Mouse (Mus musculus) neural tube, embryonic 10.5 days (tissue): ENCODE measurements around the gene Gm48552.

ENCODE experiments used
- DNase-seq: peaks from one replicate; pipeline ENCODE4 v3.0.0-alpha.2; 2017; ENCODE audit warnings: low spot score; ENCODE audit errors: extremely low spot score

Gm48552 gene

GRCm38 (mm10) chr10:81405588-81406201 lies 16.9 kb downstream of the Gm48552 start:
- no peak for DNase-seq

GRCm38 (mm10) chr10:81406504-81407440 lies 18.0 kb downstream of the Gm48552 start:
- no peak for DNase-seq

- no peak for DNase-seq
These were observed 19.0 kb downstream of the Gm48552 start for GRCm38 (mm10) chr10:81407539-81408423.

- no peak for DNase-seq
These were observed 19.6 kb downstream of the Gm48552 start for GRCm38 (mm10) chr10:81408424-81408729.

- DNase-seq = peak; percentile 81
These were observed 20.1 kb downstream of the Gm48552 start for GRCm38 (mm10) chr10:81408871-81409291.

GRCm38 (mm10) chr10:81409330-81409729 lies 20.5 kb downstream of the Gm48552 start:
- no peak for DNase-seq

- no peak for DNase-seq
These were observed 21.5 kb downstream of the Gm48552 start for GRCm38 (mm10) chr10:81410350-81410749.

GRCm38 (mm10) chr10:81410981-81411380 lies 22.2 kb downstream of the Gm48552 start:
- DNase-seq = no peak

GRCm38 (mm10) chr10:81411471-81412400 lies 22.9 kb downstream of the Gm48552 start:
- no peak for DNase-seq

- no peak for DNase-seq
These were observed 23.9 kb downstream of the Gm48552 start for GRCm38 (mm10) chr10:81412586-81413309.

- DNase-seq = no peak
These were observed 24.8 kb downstream of the Gm48552 start for GRCm38 (mm10) chr10:81413310-81414261.

GRCm38 (mm10) chr10:81414682-81415081 lies 25.9 kb downstream of the Gm48552 start:
- DNase-seq = no peak

- DNase-seq = no peak
These were observed 26.3 kb downstream of the Gm48552 start for GRCm38 (mm10) chr10:81415146-81415545.

- DNase-seq = no peak
These were observed 26.9 kb downstream of the Gm48552 start for GRCm38 (mm10) chr10:81415549-81416310.

GRCm38 (mm10) chr10:81416581-81417226 lies 27.9 kb downstream of the Gm48552 start:
- DNase-seq = peak; percentile 76

- DNase-seq = no peak
These were observed 28.7 kb downstream of the Gm48552 start for GRCm38 (mm10) chr10:81417227-81418215.
